Mouse (Mus musculus) liver, adult 2 months (tissue): Measurements from ENCODE around the gene Rpl24. TPM values are rescaled to one million over a fixed set of nuclear protein-coding genes. Genes with fewer than 3 reads are reported as not detected.

Source experiments
- DNase-seq: peaks from one replicate; pipeline ENCODE4 v3.0.0-alpha.2; 2011; ENCODE audit warnings: low read depth, low spot score; ENCODE audit errors: extremely low read depth
- H3K27ac ChIP-seq: fragments of 200-500 bp; replicated peaks from 2 replicates; pipeline ENCODE4 v1.5.1; 2012; ENCODE audit warnings: low read depth, mild to moderate bottlenecking, control low read depth, inconsistent platforms, low read length; ENCODE audit not compliant: insufficient read depth
- H3K27me3 ChIP-seq: fragments of 200-500 bp; 2 replicates; pipeline ENCODE4 v1.6.1; 2012; ENCODE audit warnings: mild to moderate bottlenecking, moderate library complexity, low read length, inconsistent platforms; ENCODE audit not compliant: control insufficient read depth, insufficient read depth
- H3K36me3 ChIP-seq: fragments of 200-500 bp; 2 replicates; pipeline ENCODE4 v1.6.1; 2012; ENCODE audit warnings: low read length, inconsistent platforms; ENCODE audit not compliant: control insufficient read depth, insufficient read depth
- H3K4me1 ChIP-seq: fragments of 200-500 bp; 2 replicates; pipeline ENCODE4 v1.6.1; 2011; ENCODE audit warnings: low read length; ENCODE audit not compliant: control insufficient read depth, insufficient read depth
- H3K4me3 ChIP-seq: fragments of 200-500 bp; 2 replicates; pipeline ENCODE4 v1.5.1; 2011; ENCODE audit warnings: low read depth, mild to moderate bottlenecking, control low read depth, low read length, moderate library complexity; ENCODE audit not compliant: insufficient read depth
- H3K79me2 ChIP-seq: fragments of 200-500 bp; 2 replicates; pipeline ENCODE4 v1.6.1; 2012; ENCODE audit warnings: inconsistent platforms, mild to moderate bottlenecking, low read length, moderate library complexity; ENCODE audit not compliant: control insufficient read depth, insufficient read depth
- H3K9ac ChIP-seq: fragments of 200-500 bp; 2 replicates; pipeline ENCODE4 v1.6.1; 2012; ENCODE audit warnings: low read depth, mild to moderate bottlenecking, control low read depth, inconsistent platforms, low read length
- CTCF ChIP-seq: fragments of 200-500 bp; IDR thresholded peaks from 2 replicates; pipeline ENCODE4 v1.5.1; 2011; ENCODE audit warnings: low read depth, low read length, control low read depth
- POLR2A ChIP-seq: fragments of 200-500 bp; IDR thresholded peaks from 2 replicates; pipeline ENCODE4 v1.6.1; 2011; ENCODE audit warnings: low read length, control low read depth; ENCODE audit not compliant: insufficient read depth; ENCODE audit errors: extremely low read depth
- WGBS: fragments of 180-500 bp; shearing (Covaris S2); methylation state at CpG from one replicate; pipeline ENCODE4 v1.1.7; 2018; 5-methylcytosine and 5-hydroxymethylcytosine counted together
- polyA plus RNA-seq: library from polyadenylated mRNA; depleted of rRNA; stranded (reverse); fragments of >200 nt; gene quantifications from 2 replicates; pipeline ENCODE4 v1.2.3, GENCODE M21; 2012
- total RNA-seq: library from RNA; depleted of rRNA; stranded (reverse); fragments of >200 nt; gene quantifications from 2 replicates; pipeline ENCODE4 v1.2.3, GENCODE M21; 2014

Rpl24 gene
- total and polyA plus RNA-seq, 2 experiments: 95.2 to 178 TPM

GRCm38 (mm10) chr16:55973431-55974255, 7.6 kb downstream of the Rpl24 start, which contains the start of gene Zbtb11:
Gene Zbtb11, plus strand, starts transcription at chr16:55973883.
- TF ChIP-seq CTCF: no peak; the same call in 1 of the 2 replicates
- peak; percentile 77; the same call in 1 of the 2 replicates for TF ChIP-seq POLR2A
- Histone ChIP-seq H3K27ac (peak within 1 kb of the TSS; percentile 80), H3K4me1 (peaks cover 11% of the 10 kb centered on the region; the same call in 1 of the 2 replicates), H3K9ac (peak within 1 kb of the TSS; percentile 100), H3K27me3 (no peaks in the 10 kb centered on the region), H3K79me2 (peaks cover 12% of the 10 kb centered on the region; the same call in 1 of the 2 replicates), H3K4me3 (peak within 1 kb of the TSS; percentile 100), H3K36me3 (peaks cover 35% of the 10 kb centered on the region)
- under 1% methylated on average over 82 of the region's 86 CpGs for WGBS
- peak; percentile 82 for DNase-seq

DNA sequence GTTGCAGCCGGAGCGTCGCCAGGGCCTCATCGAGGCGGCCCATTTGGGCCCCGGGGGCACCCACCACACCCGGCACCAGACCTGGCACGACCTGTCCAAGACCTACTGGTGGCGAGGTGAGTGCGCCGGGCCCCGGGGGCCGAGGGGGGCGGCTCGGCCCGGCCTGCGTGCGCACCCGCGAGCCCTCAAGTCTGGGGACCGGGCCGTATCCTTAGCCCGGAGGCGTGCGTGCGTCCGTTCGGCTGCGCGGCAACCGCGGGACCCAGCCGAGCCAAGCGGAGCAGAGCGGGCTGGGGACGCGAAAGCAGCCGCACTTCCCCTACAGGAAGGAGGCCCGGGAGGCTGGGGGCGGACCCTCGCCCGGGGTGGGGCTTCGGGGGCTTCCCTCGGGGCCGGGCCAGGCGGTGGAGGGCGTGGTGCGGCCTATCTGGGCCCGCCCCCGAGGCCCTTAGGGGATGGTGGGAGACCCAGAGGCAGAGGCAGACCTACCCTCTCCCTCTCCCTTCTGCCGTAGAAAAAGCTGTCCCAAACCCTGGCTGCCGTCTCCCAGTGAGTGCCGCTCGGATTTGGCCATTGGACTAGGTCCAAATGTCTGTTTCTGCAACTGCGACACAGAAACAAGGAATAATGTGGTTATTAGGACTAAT, 8.3 kb downstream of the Rpl24 start:
- Histone ChIP-seq H3K27me3 (no peaks in the 10 kb centered on the region), H3K9ac (peak overlapping the region; percentile 100), H3K4me1 (peaks cover 11% of the 10 kb centered on the region; the same call in 1 of the 2 replicates), H3K36me3 (peaks cover 28% of the 10 kb centered on the region), H3K79me2 (peaks cover 12% of the 10 kb centered on the region; the same call in 1 of the 2 replicates), H3K27ac (peak overlapping the region; percentile 80), H3K4me3 (peak overlapping the region; percentile 100)
- TF ChIP-seq POLR2A (peak; percentile 55; the same call in 1 of the 2 replicates), CTCF (no peak)
- no peak for DNase-seq
- under 1% methylated on average over 55 of the region's 55 CpGs for WGBS

- Histone ChIP-seq H3K4me3 (peak overlapping the region; percentile 100), H3K27me3 (no peaks in the 10 kb centered on the region), H3K36me3 (peaks cover 23% of the 10 kb centered on the region), H3K4me1 (peaks cover 11% of the 10 kb centered on the region; the same call in 1 of the 2 replicates), H3K27ac (peak overlapping the region; percentile 74), H3K79me2 (peaks cover 12% of the 10 kb centered on the region; the same call in 1 of the 2 replicates), H3K9ac (peak overlapping the region; percentile 71)
- WGBS: under 1% methylated on average over 14 of the region's 14 CpGs
- peak; percentile 80 for DNase-seq
- no peak for TF ChIP-seq CTCF
- TF ChIP-seq POLR2A: no peak
Measured at GRCm38 (mm10) chr16:55974903-55975285, 8.8 kb downstream of the Rpl24 start.

- H3K9ac ChIP-seq: no peak overlapping the region
- TF ChIP-seq POLR2A: no peak
- TF ChIP-seq CTCF: no peak
- H3K4me3 ChIP-seq: no peak overlapping the region
- 90% methylated on average over 3 of the region's 3 CpGs for whole genome bisulfite sequencing
- DNase-seq: no peak
- H3K27me3 ChIP-seq: no peaks in the 10 kb centered on the region
- no peaks in the 10 kb centered on the region for H3K4me1 ChIP-seq
- H3K79me2 ChIP-seq: peaks cover 9% of the 10 kb centered on the region; the same call in 1 of the 2 replicates
- H3K36me3 ChIP-seq: peaks cover 33% of the 10 kb centered on the region
- H3K27ac ChIP-seq: no peak overlapping the region
Measured at GRCm38 (mm10) chr16:55986001-55986400, 19.9 kb downstream of the Rpl24 start.

GRCm38 (mm10) chr16:55990311-55990710, 24.2 kb downstream of the Rpl24 start:
- Histone ChIP-seq H3K36me3 (peaks cover 29% of the 10 kb centered on the region), H3K4me1 (no peaks in the 10 kb centered on the region), H3K9ac (no peak overlapping the region), H3K27ac (no peak overlapping the region), H3K79me2 (peaks cover 10% of the 10 kb centered on the region; the same call in 1 of the 2 replicates), H3K4me3 (no peak overlapping the region), H3K27me3 (no peaks in the 10 kb centered on the region)
- TF ChIP-seq POLR2A (no peak), CTCF (no peak)
- WGBS: 58% methylated on average over 4 of the region's 4 CpGs
- peak; percentile 80 for DNase-seq
